Mouse (Mus musculus): ENCODE measurements around the gene Vmn1r34. TPM values are rescaled to one million over a fixed set of nuclear protein-coding genes. Genes with fewer than 3 reads are reported as not detected.

The Vmn1r34 gene
- not detected in 2 replicates for polyA plus RNA-seq (2015; fragmentation: Nextera tagmentation; extraction: Ambion mirVana)

DNA sequence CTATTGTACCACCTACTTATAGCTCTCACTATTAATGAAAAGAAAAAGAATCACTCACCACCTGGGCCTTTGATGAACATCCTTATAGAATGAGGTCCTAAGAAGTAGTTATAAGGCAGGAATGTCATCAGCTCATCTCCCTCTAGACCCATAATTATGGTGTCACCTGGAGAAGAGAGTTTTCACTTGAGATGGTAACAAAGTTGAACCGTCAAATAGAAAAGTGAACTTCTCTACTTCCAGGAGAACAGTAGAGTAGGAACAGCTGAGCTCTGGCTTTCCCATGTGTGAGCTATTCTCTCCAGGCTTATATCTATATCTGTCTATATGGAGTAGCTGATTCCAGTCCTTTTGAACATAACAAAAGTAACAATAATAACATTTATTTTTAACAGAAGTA lies at the start of gene Vmn1r34:
TSS of gene Vmn1r34 (minus strand) at position 101 of the 400 bp plus-strand sequence.

GRCm38 (mm10) chr6:66685806-66686205 lies 42.1 kb upstream of the Vmn1r34 start, which contains the start of gene Vmn1r35:
Vmn1r35 (minus strand) TSS chr6:66685906.

DNA sequence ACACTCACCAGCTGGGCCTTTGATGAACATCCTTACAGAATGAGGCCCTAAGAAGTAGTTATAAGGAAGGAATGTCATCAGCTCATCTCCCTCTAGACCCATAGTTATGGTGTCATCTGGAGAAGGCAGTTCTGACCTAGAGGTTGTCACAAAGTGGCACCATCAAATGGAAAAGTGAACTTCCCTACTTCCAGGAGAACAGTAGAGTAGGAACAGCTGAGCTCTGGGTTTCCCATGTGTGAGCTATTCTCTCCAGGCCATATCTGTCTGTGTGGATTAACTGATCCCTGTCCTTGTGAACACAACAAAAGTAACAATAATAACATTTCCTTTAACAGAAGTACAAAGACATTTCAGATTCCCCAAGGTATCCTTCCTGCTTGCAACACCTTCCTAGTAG lies 25.5 kb downstream of the Vmn1r34 start, which contains the start of gene Vmn1r33:
TSS of gene Vmn1r33 (minus strand) at position 101 of the 400 bp plus-strand sequence.

Other genes starting within 250 kb of the Vmn1r34 start
- gene Mad2l1, start 108.5 kb downstream of the Vmn1r34 start, polyA plus RNA-seq (2015; fragmentation: Nextera tagmentation; extraction: Ambion mirVana) = 21.2 and 23.2 TPM in 2 replicates
- not detected in 2 replicates for gene Vmn1r32, start 83.8 kb downstream of the Vmn1r34 start, polyA plus RNA-seq (2015; fragmentation: Nextera tagmentation; extraction: Ambion mirVana)
- gene Vmn1r33, start 25.6 kb downstream of the Vmn1r34 start, polyA plus RNA-seq (2015; fragmentation: Nextera tagmentation; extraction: Ambion mirVana) = not detected in 2 replicates
- gene Vmn1r35, start 42.0 kb upstream of the Vmn1r34 start, polyA plus RNA-seq (2015; fragmentation: Nextera tagmentation; extraction: Ambion mirVana) = not detected in 2 replicates
- gene Vmn1r36, start 75.3 kb upstream of the Vmn1r34 start, polyA plus RNA-seq (2015; fragmentation: Nextera tagmentation; extraction: Ambion mirVana) = not detected in 2 replicates
- not detected in 2 replicates for gene Vmn1r37, start 85.5 kb upstream of the Vmn1r34 start, polyA plus RNA-seq (2015; fragmentation: Nextera tagmentation; extraction: Ambion mirVana)
- not detected in 2 replicates for gene Vmn1r38, start 138.7 kb upstream of the Vmn1r34 start, polyA plus RNA-seq (2015; fragmentation: Nextera tagmentation; extraction: Ambion mirVana)
- not detected in 2 replicates for gene Vmn1r39, start 166.7 kb upstream of the Vmn1r34 start, polyA plus RNA-seq (2015; fragmentation: Nextera tagmentation; extraction: Ambion mirVana)